Mouse (Mus musculus) ES-E14 (cell line): Measurements from ENCODE around the gene Strn4.

Experiments
- CHD2 ChIP-seq: IDR thresholded peaks from 2 replicates; pipeline ENCODE4 v1.6.1; 2014; ENCODE audit warnings: mild to moderate bottlenecking, low read depth, low read length, inconsistent platforms
- ZC3H11A ChIP-seq: IDR thresholded peaks from 2 replicates; pipeline ENCODE4 v1.6.1; 2012; ENCODE audit warnings: low read depth, mild to moderate bottlenecking, inconsistent platforms, low read length, borderline replicate concordance

DNA sequence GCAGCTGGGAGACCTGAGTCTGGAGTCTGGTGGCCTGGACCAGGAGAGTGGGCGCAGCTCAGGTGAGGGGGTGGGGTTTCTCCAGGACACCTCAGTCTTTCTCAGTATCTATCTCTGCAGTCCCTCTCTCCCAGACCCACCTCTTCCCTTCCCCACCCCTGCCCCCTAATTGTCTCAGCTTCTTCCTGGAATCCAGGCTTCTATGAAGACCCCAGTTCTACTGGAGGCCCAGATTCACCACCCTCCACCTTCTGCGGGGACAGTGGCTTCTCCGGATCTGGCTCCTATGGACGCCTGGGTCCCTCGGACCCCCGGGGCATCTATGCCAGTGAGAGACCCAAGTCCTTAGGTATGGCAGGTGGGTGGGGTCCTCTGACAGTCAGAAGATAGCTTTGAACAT, 67.5 kb downstream of the Strn4 start:
- no peak for TF ChIP-seq ZC3H11A
- TF ChIP-seq CHD2, result no peak
